Mouse (Mus musculus) testis, postnatal 10 days (tissue): ENCODE results near the gene Fgfr2.
"Not testable (repeated sequence)": the region's sequence is repeated elsewhere in the genome, so short reads cannot be mapped to it uniquely, and the experiment has no call there.

Source experiments
- DNase-seq: peaks from one replicate; pipeline ENCODE4 v3.0.0; 2021; ENCODE audit warnings: low spot score

Gene Fgfr2

GRCm38 (mm10) chr7:132507361-132507760 lies 615.8 kb downstream of the Fgfr2 start:
- peak; percentile 48 for DNase-seq

- no peak for DNase-seq
Observed at GRCm38 (mm10) chr7:132506226-132506625, 616.9 kb downstream of the Fgfr2 start.

GRCm38 (mm10) chr7:132502445-132502844 lies 620.7 kb downstream of the Fgfr2 start:
- not testable (repeated sequence) for DNase-seq

GRCm38 (mm10) chr7:132497142-132497541 lies 626.0 kb downstream of the Fgfr2 start:
- DNase-seq: no peak

- DNase-seq: no peak
Observed at GRCm38 (mm10) chr7:132494263-132494662, 628.9 kb downstream of the Fgfr2 start.

- DNase-seq: no peak
Observed at GRCm38 (mm10) chr7:132493632-132494031, 629.5 kb downstream of the Fgfr2 start.

- DNase-seq: no peak
Observed at GRCm38 (mm10) chr7:132491902-132492301, 631.2 kb downstream of the Fgfr2 start.

GRCm38 (mm10) chr7:132487361-132487760 lies 635.8 kb downstream of the Fgfr2 start:
- no peak for DNase-seq

- DNase-seq: no peak
Observed at GRCm38 (mm10) chr7:132486403-132487178, 636.6 kb downstream of the Fgfr2 start.

- no peak for DNase-seq
Observed at GRCm38 (mm10) chr7:132484424-132484823, 638.7 kb downstream of the Fgfr2 start.

- no peak for DNase-seq
Observed at GRCm38 (mm10) chr7:132480696-132481306, 642.3 kb downstream of the Fgfr2 start.

- no peak for DNase-seq
Observed at GRCm38 (mm10) chr7:132478295-132478809, 644.8 kb downstream of the Fgfr2 start.

GRCm38 (mm10) chr7:132477753-132478152 lies 645.4 kb downstream of the Fgfr2 start:
- no peak for DNase-seq

GRCm38 (mm10) chr7:132476491-132476890 lies 646.7 kb downstream of the Fgfr2 start:
- DNase-seq: no peak

- peak; percentile 65 for DNase-seq
Observed at GRCm38 (mm10) chr7:132475069-132475468, 648.1 kb downstream of the Fgfr2 start.

GRCm38 (mm10) chr7:132471327-132471726 lies 651.8 kb downstream of the Fgfr2 start:
- peak; percentile 57 for DNase-seq

GRCm38 (mm10) chr7:132468391-132468790 lies 654.8 kb downstream of the Fgfr2 start:
- DNase-seq: no peak

- DNase-seq: no peak
Observed at GRCm38 (mm10) chr7:132465897-132466296, 657.3 kb downstream of the Fgfr2 start.

GRCm38 (mm10) chr7:132464894-132465293 lies 658.3 kb downstream of the Fgfr2 start:
- no peak for DNase-seq

- no peak for DNase-seq
Observed at GRCm38 (mm10) chr7:132458493-132458892, 664.7 kb downstream of the Fgfr2 start.

- no peak for DNase-seq
Observed at GRCm38 (mm10) chr7:132455071-132455720, 668.0 kb downstream of the Fgfr2 start.

GRCm38 (mm10) chr7:132449891-132450735 lies 673.0 kb downstream of the Fgfr2 start:
- no peak for DNase-seq
